Mouse (Mus musculus) layer of hippocampus, adult 9-10 months (tissue): ENCODE measurements around the gene Sh3gl2.

Experiments used
- DNase-seq: peaks from one replicate; pipeline ENCODE4 v3.0.0; 2022; ENCODE audit warnings: low spot score

Sh3gl2 gene

GRCm38 (mm10) chr4:85232386-85233381 lies 27.8 kb downstream of the Sh3gl2 start:
- peak; percentile 42 for DNase-seq

- DNase-seq = no peak
Observed at GRCm38 (mm10) chr4:85241675-85242074, 36.7 kb downstream of the Sh3gl2 start.

- DNase-seq = no peak
Observed at GRCm38 (mm10) chr4:85242562-85242961, 37.6 kb downstream of the Sh3gl2 start.

- no peak for DNase-seq
Observed at GRCm38 (mm10) chr4:85248673-85249072, 43.7 kb downstream of the Sh3gl2 start.

GRCm38 (mm10) chr4:85250271-85250670 lies 45.3 kb downstream of the Sh3gl2 start:
- DNase-seq = no peak

- DNase-seq = no peak
Observed at GRCm38 (mm10) chr4:85250786-85251185, 45.9 kb downstream of the Sh3gl2 start.

GRCm38 (mm10) chr4:85255771-85256389 lies 51.0 kb downstream of the Sh3gl2 start:
- no peak for DNase-seq

GRCm38 (mm10) chr4:85256461-85257202 lies 51.7 kb downstream of the Sh3gl2 start:
- DNase-seq = peak; percentile 47

- no peak for DNase-seq
Observed at GRCm38 (mm10) chr4:85257771-85258341, 52.9 kb downstream of the Sh3gl2 start.

GRCm38 (mm10) chr4:85260687-85261658 lies 56.0 kb downstream of the Sh3gl2 start:
- DNase-seq = peak; percentile 35

GRCm38 (mm10) chr4:85262146-85262545 lies 57.2 kb downstream of the Sh3gl2 start:
- DNase-seq = no peak

GRCm38 (mm10) chr4:85262606-85263005 lies 57.7 kb downstream of the Sh3gl2 start:
- DNase-seq = no peak

GRCm38 (mm10) chr4:85267456-85267855 lies 62.5 kb downstream of the Sh3gl2 start:
- DNase-seq = no peak

- DNase-seq = no peak
Observed at GRCm38 (mm10) chr4:85272877-85273276, 68.0 kb downstream of the Sh3gl2 start.

GRCm38 (mm10) chr4:85273452-85273851 lies 68.5 kb downstream of the Sh3gl2 start:
- DNase-seq = no peak

GRCm38 (mm10) chr4:85283151-85283550 lies 78.2 kb downstream of the Sh3gl2 start:
- no peak for DNase-seq

- DNase-seq = no peak
Observed at GRCm38 (mm10) chr4:85289990-85290389, 85.1 kb downstream of the Sh3gl2 start.

GRCm38 (mm10) chr4:85291296-85291695 lies 86.4 kb downstream of the Sh3gl2 start:
- DNase-seq = no peak

- DNase-seq = no peak
Observed at GRCm38 (mm10) chr4:85293368-85293767, 88.4 kb downstream of the Sh3gl2 start.

GRCm38 (mm10) chr4:85300610-85301405 lies 95.9 kb downstream of the Sh3gl2 start:
- peak; percentile 15 for DNase-seq
